Mouse (Mus musculus) heart, postnatal 4 days (tissue): ENCODE results near the gene Mitf. TPM values are rescaled to one million over a fixed set of nuclear protein-coding genes. Genes with fewer than 3 reads are reported as not detected.

Source experiments
- DNase-seq: peaks from one replicate; pipeline ENCODE4 v3.0.0; 2021
- total RNA-seq, 2 experiments: library from RNA; stranded (reverse); gene quantifications; 2 replicates each; pipeline ENCODE4 v1.2.3; 2021

Mitf gene
- total RNA-seq, 2 experiments from 2014 or later = 43.5 to 50.1 TPM

DNA sequence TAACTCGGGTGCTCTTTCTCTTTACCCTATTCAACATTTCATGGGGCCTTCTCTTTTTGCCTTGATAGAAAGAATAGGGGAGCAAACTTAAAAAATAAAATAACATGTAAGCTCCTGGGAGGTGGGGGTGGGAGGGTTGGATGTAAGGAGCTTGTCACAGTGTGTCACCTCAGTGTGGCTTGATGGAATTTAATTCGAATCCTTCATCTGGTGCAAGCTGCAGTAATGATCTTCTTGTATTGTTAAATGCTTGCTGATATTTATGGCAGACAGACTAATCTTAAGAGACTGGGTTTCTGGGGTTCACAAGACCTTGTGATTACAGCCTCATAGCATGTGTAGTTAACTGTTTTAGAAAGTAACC lies 144.0 kb downstream of the Mitf start:
- no peak for DNase-seq

DNA sequence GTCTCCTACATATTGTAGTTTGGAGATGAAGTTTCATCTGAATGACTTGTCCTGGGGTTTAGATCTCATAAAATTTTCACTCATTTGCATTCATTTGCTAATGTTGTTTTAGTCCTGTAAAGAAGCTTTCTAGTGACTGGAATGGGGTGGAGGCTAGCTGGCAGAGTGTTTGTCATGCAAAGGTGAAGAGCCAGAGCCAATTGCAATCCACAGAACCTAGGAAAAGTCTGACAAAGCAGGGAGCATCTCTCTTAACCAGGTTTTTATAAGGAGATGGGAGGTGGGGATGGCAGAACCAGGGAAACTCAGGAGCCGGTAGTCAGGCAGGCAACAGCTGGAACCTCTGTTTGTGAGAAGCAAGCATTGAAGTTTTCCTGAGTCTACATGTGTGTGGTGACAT lies 144.9 kb downstream of the Mitf start:
- no peak for DNase-seq

DNA sequence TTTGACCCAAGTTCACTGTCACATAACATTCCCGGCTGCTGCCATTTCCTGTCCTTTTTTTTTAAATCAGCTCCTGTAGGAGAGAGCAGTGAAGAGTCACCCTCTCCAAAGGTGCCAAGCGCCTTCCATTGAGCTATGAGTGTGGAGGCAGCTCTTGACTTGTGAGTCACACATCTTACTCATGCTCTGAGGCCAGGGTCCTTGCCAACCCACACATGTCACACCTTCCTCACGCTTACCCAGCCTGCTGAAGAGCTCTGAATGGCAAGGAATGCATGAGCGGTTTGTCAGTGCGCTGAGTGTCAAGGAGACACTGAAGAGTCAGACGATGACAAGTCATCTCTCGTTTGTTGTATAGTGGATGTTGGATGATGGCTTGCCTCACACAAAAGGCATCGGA lies 146.0 kb downstream of the Mitf start:
- DNase-seq = peak; percentile 13

DNA sequence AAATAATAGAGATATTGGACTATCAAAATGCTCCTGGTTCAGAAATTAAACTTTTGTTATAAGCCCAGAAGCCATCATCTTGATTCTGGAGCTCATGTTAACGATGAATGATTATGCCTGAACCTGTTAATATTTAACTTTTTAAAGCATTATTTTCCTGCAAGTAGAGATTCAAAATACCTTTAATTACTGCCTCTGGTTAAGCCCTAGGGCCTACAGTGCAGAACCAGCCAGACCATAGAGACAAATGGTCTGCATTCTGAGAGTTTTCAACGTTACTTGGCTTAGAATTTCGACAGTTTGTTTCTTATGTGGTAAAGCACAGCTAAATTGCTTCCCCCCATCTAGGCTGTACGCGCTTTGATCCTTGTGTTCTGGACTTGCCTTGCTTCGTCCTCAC lies 149.3 kb downstream of the Mitf start:
- no peak for DNase-seq

DNA sequence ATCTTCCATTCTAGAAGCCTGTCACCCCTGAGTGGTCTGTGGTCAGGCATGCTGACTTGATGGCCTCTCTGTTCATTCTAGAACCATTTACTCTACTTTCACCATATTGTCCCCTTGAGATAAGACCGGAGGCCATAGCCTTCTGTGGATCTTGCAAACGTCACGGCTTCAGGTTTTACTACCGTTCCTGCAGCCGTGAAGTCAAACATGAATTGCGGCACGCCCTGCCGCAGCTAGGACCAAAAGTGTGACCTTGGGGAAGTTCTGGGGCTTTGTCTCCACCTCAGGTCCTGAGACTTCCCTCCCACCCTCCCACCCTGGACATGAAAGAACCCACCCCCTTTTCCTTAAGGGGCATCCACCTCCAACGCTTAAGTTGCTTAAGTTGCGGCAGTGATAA lies 149.8 kb downstream of the Mitf start:
- no peak for DNase-seq

DNA sequence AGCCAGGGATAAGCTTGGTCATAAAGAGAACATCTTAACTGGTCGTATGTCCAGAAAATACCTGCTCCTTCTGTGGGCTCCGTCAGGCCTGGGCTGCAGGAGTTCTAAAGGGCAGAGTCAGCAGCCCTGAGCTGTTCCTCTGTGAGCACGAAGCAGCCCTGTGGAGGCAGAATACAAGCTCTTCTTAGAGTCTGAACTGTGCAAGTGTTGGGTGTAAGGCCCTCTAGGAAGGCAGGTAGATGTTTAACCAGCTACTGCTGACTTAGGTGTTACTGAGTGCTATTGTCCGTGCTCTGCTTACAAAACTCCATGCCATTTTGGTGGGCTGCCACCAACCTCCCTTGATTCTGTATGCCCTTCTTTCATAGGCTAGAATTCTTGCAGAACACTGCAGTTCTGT lies 151.4 kb downstream of the Mitf start:
- no peak for DNase-seq

DNA sequence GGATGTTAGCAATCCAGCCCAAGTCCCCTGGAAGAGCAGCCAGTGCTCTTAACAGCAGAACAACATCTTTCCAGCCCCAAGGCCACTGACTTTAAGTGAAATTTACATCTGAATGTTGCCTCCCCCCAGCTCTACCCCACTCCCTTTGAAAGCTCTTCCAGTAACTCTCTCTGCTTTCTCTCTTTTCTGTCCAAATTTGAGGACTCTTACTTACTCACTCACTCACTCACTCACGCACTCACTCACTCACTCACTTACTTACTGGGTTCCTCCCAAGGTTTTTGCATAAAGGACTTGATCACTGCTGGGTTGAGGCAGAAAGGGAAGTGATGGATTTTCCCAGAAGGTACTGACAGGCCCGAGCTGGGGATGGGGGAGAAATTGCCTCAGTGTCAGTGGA lies 154.9 kb downstream of the Mitf start:
- DNase-seq = no peak

DNA sequence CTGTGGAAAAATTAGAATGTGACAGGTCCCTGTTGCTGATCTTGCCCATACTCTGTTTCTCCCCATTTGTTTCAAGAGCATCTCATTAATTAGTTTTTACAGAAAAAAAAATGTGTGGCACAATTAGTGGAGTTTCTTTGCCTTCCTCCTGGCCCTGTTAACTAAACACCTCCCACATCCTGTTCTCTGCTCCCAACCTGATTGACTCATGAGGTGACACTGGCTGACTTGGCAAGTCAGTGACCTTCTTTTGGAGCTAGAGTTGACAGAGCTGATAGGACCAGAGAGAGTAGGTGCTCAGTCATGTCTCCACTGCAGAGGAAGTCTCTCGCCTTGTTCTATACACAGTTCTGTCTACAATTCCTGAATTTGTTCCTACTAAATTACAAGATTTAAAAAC lies 155.5 kb downstream of the Mitf start:
- DNase-seq = peak; percentile 9

DNA sequence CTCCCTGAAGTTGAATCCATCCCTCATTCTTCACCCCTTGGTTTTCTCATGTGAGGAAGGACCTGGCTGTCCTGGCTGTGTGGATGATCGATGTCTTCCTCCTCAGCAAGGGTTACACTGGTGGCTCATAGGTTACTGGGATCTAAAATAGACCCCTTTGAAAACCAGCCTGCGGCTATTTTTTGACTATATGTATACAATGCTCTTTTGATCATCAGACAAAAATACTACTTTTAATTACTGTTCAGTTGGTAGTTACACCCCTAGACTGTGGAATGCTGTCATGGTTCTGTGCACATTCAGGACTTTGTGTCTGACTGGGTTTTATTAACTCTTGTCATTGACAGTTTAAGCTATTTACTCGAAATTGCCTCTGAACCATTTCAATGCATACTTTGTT lies 157.9 kb downstream of the Mitf start:
- no peak for DNase-seq

DNA sequence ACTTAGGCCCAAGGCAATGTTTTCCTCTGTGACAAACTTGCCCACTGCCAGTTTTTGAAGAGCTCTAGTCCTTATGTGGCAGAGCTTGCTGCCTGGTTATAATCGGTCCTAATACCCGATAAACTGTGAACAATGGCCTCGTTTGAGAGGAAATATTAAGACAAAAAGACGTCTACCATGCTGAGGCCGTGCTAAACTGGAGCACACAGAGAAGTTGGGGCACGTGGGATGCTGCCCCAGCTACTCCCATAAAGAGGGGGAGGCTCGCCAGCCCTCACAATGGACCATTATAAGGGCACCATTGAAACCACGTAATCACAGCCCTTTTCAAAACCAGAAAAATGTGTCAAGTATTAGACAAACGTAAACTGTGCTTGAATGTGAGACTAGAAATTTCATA lies 174.8 kb downstream of the Mitf start:
- DNase-seq = no peak

DNA sequence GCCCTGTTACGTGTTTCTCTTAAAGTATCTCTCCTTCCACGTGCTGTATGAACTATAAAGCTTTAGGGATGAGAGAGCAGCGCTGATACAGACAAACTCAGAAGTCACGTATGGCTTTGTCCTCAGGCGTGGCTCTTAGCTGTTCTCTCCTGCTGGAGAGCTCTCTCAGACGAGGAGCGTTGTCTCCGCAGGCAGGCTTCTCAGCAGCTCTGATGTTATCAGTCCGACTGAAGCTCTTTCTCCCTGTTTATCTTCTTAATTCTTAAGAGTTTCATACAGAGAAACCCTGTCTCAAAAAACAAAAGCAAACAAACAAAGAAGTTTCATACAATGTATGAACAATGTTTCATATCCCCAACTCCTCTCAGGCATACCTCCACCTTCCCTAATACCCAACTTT lies 178.8 kb downstream of the Mitf start:
- no peak for DNase-seq

DNA sequence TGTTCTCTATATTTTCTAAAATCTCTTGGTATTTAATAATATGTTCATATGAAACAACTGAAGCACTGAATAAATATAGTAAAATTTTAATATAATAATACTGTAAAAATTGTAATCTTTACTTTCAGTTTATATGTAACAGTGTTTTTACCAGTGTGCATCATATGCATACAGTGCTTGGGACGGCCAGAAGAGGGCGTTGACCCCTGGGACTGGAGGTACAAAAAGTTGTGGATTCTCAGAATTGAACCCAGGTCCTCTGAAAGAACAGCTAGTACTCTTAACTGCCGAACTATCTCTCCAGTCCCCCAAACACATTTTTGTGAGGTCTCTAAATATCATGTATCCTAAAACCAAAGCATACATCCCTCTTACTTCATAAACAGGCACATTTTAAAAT lies 179.6 kb downstream of the Mitf start:
- no peak for DNase-seq

DNA sequence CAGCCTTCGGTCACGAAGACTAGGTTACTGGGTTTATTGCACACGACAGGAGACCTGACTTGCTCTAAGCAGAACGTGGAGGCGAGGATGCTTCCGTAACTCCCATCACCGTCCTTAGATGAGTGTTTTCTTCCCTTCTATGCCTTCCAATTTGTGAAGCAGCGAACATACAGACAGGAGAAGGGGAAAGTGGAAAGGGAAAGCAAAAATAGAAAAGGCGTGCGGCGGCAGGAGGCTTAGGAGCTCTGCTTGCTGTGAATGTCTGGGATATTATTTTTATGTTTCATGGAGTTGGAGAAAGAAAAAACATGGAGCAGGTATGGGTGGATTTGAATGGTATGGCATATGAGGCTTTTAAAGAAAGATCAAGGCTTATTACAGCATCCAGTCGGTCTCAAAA lies 186.7 kb downstream of the Mitf start:
- no peak for DNase-seq

DNA sequence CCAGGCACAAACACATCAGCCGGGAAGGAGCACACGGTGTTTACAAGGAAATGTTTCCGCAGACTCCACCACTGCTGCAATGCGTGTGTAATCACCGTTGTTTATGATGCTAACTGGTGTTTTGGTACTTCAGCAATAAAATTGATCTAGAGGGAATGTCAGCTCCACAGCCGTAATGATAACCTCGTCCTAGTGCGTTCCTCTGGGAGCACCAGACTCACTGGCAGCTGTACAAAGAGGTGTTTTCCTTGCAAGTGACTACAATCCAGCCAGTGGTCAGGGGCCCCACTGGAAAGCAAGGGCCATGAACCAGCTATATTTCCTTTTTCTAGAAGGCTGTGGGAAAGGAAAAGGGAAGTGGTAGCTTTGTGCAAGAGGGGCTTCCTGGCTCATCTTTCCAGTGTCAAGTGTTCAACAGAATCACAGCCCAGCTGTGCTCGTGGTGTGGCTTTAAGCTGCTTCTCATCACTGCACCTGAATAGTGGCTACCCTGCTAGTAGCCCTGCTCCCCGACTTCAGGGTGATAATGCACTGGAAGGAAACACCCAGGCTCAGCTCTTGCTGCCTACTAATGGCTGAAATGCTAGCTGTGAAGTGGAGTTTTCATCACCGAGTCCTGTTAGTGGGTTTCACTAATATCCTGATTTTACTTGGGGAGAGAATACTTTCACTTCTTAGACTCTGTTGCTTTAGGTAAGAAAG lies 188.9 kb downstream of the Mitf start:
- no peak for DNase-seq

DNA sequence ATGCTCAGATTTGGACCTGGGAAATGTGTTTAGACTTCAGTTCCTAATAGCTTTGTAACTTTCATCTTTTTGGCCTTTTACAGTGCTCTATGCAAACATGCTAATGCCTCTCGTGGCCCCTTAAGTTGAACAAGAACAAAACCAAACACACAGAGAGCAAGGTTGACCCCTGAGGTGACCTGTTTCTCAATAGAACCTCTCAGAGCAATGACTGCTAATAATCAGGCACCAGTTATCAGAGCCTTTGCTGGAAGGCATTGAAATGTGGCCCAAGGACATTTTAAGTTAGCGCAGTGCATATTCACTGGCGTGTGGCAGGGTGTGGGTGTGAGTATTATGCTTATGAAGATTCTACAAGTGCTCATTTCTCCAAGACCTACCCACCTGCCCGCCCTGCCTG lies 194.7 kb downstream of the Mitf start:
- no peak for DNase-seq

DNA sequence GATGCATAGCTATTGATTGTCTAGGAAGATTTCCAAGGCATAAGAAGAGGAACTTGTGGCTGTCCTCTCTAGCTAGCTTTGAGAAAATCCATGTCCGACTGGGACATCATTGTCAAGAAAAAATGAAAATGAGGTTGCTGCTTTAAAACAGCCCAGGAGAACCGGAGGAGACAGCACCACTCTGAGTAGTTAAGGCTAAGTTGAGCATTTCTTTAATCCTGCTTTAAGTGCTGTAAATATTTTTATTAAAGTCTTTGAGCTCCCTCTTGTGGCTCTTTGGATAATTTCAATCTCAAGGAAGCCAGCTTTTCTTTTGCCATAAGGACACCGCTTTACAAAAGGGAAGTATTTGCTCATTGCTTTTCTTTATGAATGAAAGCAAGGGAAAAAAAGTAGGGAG lies 196.3 kb downstream of the Mitf start:
- no peak for DNase-seq

DNA sequence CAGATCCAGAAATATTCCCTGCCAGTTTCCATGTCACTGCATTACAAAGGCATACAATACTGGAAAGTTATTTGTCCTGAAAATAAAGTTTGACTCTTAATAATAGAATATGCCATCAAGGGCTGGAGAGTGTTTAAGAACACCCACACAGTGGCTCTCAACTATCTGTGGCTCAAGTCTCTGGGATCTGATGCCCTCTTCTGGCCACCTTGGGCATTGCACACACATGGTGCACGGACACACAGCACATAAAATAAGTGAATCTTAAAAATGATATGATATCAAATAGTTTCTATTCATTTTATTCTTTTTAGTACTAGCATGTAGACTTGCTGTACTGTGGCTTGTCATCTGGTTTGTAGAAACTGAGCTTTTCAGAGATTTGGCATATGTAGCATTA lies 198.7 kb downstream of the Mitf start:
- peak; percentile 65 for DNase-seq

DNA sequence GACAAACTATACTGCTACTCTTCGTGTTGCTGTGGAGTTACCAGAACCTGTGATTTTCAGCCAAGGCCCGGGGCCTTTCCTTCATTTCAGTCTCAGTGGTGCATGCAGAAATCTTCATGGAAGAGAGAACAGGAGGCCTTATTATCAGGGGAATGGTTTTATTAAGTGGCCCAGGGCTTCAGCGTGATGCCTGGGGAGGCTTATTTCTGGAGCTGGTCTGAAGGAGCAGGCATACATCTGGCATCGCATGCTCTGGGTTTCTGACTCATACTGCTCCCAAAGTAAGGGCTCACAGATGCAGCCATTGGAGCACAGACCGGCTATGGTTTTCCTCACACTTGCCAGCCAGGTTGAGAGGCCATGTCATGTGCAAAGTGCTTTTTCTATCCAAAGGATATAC lies 208.2 kb downstream of the Mitf start:
- no peak for DNase-seq

DNA sequence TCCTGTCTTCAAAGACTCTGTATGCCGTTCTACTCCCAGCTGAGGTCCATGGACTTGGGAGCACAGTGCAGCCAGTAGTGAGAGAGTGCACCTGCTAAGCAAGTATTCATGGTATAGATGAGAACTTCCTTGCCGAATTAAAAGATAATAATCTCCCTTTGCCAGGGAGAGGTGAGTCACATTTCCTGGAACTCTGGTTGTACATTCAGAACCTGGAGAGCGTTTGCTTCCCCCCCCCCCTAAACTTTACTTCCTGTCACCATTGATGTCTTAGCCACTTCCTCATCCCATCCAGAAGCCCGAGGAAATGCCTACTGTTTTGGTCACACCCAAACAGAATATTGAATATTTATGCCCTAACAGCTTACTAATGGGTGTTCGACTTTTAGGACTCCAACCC lies 209.0 kb downstream of the Mitf start:
- DNase-seq = no peak

DNA sequence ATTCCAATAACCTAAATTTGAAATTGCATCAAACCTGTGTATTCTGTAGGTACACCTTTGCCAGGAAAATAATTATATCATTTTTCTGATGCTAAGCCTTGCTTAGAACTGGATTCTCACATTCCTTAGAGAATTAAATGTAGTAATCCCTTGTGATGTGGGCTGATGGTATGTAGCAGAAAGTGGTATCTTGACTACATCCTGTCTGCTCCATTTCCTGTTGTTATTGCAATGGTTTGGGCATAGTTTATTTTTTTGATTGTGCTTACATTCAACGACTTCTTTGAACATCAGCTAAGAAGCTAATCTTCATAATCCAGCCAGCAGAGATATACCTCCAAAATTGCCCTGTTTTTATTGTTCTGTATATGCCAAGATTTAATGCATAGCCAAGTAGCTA lies 217.0 kb downstream of the Mitf start:
- no peak for DNase-seq

DNA sequence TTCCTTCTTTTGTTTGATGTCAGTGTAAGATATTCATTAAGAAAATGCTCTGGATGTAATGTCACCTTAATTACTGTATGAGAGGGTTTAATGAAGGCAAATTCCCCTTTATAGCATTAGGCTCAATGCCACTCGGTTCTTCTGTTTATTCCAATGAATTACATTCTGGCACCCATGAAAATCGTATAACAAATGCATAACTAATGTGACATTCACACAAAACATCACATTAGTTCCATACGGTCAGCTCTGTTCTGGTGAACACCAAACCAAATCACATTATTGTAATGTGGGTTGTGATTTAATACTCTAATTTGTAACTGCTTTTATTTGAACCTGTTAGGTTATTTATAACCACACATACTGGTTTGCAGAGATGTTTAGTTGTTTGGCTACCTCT lies 231.7 kb downstream of the Mitf start:
- no peak for DNase-seq

DNA sequence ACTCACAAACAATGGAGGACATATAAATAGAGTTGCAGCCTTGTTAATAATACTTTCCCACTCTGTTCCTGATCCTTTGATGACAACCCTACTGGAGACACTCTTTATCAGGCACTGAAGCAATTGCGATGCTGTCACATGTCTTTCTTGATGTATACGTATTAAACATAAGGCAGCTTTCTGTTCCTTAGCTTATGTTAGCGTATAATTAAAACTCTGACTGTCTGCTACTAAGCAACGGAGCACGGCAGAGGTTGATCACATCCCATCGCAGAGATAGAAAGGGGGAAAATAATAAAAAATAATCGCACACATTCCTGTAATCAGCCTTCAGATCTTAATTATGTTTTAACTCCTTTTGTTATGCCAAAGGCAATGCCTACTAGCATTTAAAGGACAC lies 234.9 kb downstream of the Mitf start:
- DNase-seq = no peak

DNA sequence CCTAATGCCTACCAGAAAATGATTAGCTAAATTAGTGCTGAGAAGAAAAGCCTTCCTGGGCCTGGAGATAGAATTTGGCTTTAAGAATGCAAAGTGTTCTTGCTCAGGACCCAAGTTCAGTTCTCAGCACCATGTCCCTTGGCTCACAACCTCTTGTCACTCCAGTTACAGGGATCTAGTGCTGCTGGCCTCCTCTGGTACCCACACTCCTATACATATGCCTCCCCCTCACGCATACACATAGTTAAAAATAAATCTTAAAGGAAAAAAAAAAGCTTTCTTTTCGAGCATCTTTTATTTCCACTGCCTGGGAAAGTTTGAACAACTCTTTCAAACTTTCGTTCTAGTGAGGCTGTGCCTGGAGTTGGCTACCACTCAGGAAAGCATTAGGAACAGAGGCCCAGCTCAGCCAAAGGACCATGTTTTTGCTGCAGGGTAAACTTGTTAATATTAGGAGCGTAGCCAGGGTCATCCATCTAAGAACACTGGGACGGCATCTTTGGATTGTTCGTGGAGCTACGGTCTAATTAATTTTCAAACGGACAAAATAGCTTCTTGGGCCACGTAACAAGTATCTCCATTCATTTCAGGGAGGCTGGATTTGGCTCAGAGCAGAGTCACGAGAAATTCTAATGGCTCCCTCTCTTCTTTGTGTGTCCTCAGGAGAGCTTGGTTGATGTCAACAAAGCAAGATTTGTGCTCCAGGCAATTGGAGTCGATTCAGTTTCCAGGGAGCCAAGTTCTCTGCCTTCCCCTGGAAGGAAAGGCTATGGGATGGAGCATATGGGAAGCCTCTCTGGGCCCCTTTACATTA lies 239.7 kb downstream of the Mitf start:
- DNase-seq = no peak

DNA sequence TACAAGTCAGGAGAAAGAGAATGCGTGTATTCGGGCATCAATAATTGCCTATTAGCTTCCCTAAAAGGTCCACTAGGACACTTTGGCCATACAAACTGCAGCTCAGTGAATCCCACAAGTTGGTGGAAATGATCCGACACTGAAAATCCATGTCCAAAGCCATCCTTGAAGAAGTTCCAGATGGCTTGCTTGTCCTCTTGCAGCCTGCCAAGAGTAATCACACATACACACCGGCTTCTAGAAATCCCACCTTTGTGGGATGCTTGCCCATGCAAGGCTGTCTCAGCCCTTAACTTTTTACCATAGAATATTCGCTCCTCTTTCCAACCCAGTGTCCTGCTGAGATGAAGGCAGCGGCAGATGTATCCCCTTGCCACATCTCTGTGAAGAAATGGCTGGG lies 240.9 kb downstream of the Mitf start:
- no peak for DNase-seq
